Mouse (Mus musculus): ENCODE measurements at regions not wholly inside any gene's neighbourhood (a gene's known extent, or its start where the extent isn't known, plus 50 kb on each side); places are given as distances from the start of the nearest gene placed in this dataset.

DNA sequence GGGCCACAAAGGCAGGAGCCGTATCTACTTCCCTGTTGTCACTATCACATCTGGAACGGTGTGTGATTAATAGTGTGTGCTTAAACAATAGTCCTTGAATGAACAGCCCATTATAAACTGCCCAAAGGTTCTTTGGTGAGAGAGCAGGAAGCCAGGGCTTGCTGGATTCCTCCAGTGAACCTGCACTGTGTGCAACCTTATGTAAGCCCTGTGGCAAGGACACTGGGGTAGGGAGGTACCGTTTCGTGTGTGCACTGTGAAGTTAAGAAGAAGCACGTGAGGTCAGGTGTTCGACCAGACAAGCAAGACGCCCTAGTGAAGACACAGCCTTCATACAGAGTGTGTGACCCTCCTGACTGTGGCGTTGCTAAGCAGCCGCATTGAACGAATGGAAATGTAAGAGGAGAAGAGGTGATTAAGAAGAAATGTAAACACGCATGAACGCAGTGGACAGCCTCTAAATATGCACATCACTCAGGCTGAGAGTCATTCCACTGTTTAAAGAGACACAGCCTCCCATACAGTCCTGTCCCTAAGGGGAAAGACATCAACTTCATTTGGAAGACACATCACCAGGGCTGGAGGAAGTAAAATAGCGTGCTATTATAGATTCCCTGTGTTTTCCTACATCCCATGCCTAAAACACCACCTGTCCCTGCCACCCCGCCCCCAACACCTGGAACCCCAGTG, 472.0 kb upstream of the Gm19410 start:
- Histone ChIP-seq H3K4me1 (no peaks in the 10 kb centered on the region), H3K9me3 (replicated peaks) (no peaks in the 10 kb centered on the region), H3K27ac (replicated peaks) (no peak overlapping the region), H3K9ac (replicated peaks) (no peak overlapping the region), H3K4me3 (replicated peaks) (no peak overlapping the region), H3K27me3 (replicated peaks) (no peaks in the 10 kb centered on the region), H3K4me2 (no peak overlapping the region), H3K36me3 (no peaks in the 10 kb centered on the region)
- 64% methylated on average over 14 of the region's 14 CpGs for WGBS
- no peak for ATAC-seq (ENCODE audit: low FRiP score)

- H3K4me1 ChIP-seq, result peaks cover 9% of the 10 kb centered on the region
- H3K36me3 ChIP-seq, result no peaks in the 10 kb centered on the region
- no peak overlapping the region for H3K4me3 ChIP-seq (replicated peaks)
- ATAC-seq (ENCODE audit: low FRiP score), result no peak
- 62% methylated on average over 6 of the region's 6 CpGs for WGBS
- no peaks in the 10 kb centered on the region for H3K9me3 ChIP-seq (replicated peaks)
- no peak overlapping the region for H3K4me2 ChIP-seq
- no peak overlapping the region for H3K9ac ChIP-seq (replicated peaks)
- no peak overlapping the region for H3K27ac ChIP-seq (replicated peaks)
- H3K27me3 ChIP-seq (replicated peaks), result no peaks in the 10 kb centered on the region
These were observed 468.7 kb upstream of the Gm19410 start for GRCm38 (mm10) chr8:35296936-35297335.

DNA sequence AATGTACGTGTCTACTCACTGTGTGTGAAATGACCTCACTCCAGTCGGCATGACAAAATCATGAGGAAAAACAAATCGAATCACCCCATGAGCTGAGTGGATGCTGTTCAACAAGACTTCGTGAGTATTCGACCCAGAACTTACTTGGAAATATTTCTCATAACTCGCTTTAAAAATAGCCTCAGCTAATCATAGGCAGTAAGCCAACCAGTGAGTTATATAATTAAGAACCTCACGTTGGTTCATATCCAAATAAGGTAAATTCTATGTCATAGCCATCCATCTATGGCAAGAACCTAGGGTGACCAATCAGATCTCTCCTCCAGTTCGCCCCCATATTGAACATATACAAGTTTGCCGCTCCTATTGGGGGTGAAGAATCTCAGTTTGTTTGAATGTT, 466.5 kb upstream of the Gm19410 start:
- no peak for ATAC-seq (ENCODE audit: low FRiP score)
- Histone ChIP-seq H3K36me3 (no peaks in the 10 kb centered on the region), H3K27ac (replicated peaks) (no peak overlapping the region), H3K9me3 (replicated peaks) (no peaks in the 10 kb centered on the region), H3K4me3 (replicated peaks) (no peak overlapping the region), H3K4me1 (peaks cover 9% of the 10 kb centered on the region), H3K27me3 (replicated peaks) (no peaks in the 10 kb centered on the region), H3K4me2 (no peak overlapping the region), H3K9ac (replicated peaks) (no peak overlapping the region)
- WGBS, result 92% methylated on average over 9 of the region's 9 CpGs

GRCm38 (mm10) chr8:35300359-35300758, 465.2 kb upstream of the Gm19410 start:
- no peak for ATAC-seq (ENCODE audit: low FRiP score)
- 63% methylated on average over 3 of the region's 3 CpGs for WGBS

GRCm38 (mm10) chr8:35300881-35301521, 464.6 kb upstream of the Gm19410 start:
- H3K9me3 ChIP-seq (replicated peaks), result 0 out of 2 replicates have a peak, but pooled peaks cover 3% of the 10 kb centered on the region
- H3K4me3 ChIP-seq (replicated peaks), result no peak overlapping the region
- WGBS, result 55% methylated on average over 10 of the region's 10 CpGs
- ATAC-seq (ENCODE audit: low FRiP score), result peak; percentile 80
- no peak overlapping the region for H3K4me2 ChIP-seq
- H3K9ac ChIP-seq (replicated peaks), result no peak overlapping the region
- H3K27ac ChIP-seq (replicated peaks), result no peak overlapping the region
- no peaks in the 10 kb centered on the region for H3K36me3 ChIP-seq
- H3K27me3 ChIP-seq (replicated peaks), result no peaks in the 10 kb centered on the region
- H3K4me1 ChIP-seq, result peaks cover 9% of the 10 kb centered on the region

More at GRCm38 (mm10) chr8:35300359-35300758, 465.2 kb upstream of the Gm19410 start:
- Histone ChIP-seq H3K9me3 (replicated peaks) (0 out of 2 replicates have a peak, but pooled peaks cover 3% of the 10 kb centered on the region), H3K4me3 (replicated peaks) (no peak overlapping the region), H3K9ac (replicated peaks) (no peak overlapping the region), H3K4me2 (no peak overlapping the region), H3K36me3 (no peaks in the 10 kb centered on the region), H3K4me1 (peaks cover 9% of the 10 kb centered on the region), H3K27me3 (replicated peaks) (no peaks in the 10 kb centered on the region), H3K27ac (replicated peaks) (no peak overlapping the region)

- Histone ChIP-seq H3K27me3 (replicated peaks) (no peaks in the 10 kb centered on the region), H3K4me2 (no peak overlapping the region), H3K4me1 (peaks cover 9% of the 10 kb centered on the region), H3K27ac (replicated peaks) (no peak overlapping the region), H3K9ac (replicated peaks) (no peak overlapping the region), H3K9me3 (replicated peaks) (0 out of 2 replicates have a peak, but pooled peaks cover 3% of the 10 kb centered on the region), H3K36me3 (no peaks in the 10 kb centered on the region), H3K4me3 (replicated peaks) (no peak overlapping the region)
- 91% methylated on average over 7 of the region's 7 CpGs for WGBS
- ATAC-seq (ENCODE audit: low FRiP score), result no peak
These were observed 462.7 kb upstream of the Gm19410 start for GRCm38 (mm10) chr8:35302856-35303255.

DNA sequence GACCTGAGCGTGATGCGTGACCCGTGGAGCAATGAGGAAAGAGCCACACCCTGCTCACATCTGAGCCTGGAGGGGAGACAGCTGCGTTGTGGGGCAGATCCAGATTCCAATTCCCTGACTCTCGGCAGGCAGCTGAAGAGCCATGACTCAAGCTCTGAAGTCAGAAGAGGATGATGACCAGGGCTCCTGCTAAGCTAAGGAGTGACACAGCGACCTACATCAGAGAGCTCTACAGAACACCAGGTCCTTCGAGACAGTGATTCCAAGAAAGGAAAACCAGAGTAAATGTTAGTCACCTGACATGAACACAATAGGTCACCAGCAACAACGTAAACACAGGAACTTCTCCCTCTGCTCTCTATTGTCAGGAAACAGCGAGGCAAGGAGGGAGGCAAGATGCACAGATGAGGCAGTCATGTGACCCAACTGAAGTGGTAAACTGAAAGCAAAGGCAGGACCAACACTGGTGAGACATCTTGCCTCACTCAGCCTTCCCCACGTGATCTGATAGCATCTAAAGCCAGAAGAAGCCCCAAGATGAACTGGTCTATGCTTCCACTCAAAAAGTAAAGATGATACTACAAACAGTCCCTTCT, 444.2 kb upstream of the Gm19410 start:
- WGBS, result 83% methylated on average over 10 of the region's 10 CpGs
- Histone ChIP-seq H3K4me1 (no peaks in the 10 kb centered on the region), H3K27ac (replicated peaks) (no peak overlapping the region), H3K36me3 (no peaks in the 10 kb centered on the region), H3K4me2 (no peak overlapping the region), H3K4me3 (replicated peaks) (no peak overlapping the region), H3K27me3 (replicated peaks) (no peaks in the 10 kb centered on the region), H3K9ac (replicated peaks) (no peak overlapping the region), H3K9me3 (replicated peaks) (no peaks in the 10 kb centered on the region)
- no peak for ATAC-seq (ENCODE audit: low FRiP score)

GRCm38 (mm10) chr8:35323180-35323975, 442.2 kb upstream of the Gm19410 start:
- H3K27ac ChIP-seq (replicated peaks), result no peak overlapping the region
- no peak for ATAC-seq (ENCODE audit: low FRiP score)
- H3K27me3 ChIP-seq (replicated peaks), result no peaks in the 10 kb centered on the region
- no peak overlapping the region for H3K9ac ChIP-seq (replicated peaks)
- H3K36me3 ChIP-seq, result no peaks in the 10 kb centered on the region
- WGBS, result 74% methylated on average over 15 of the region's 15 CpGs
- no peaks in the 10 kb centered on the region for H3K4me1 ChIP-seq
- no peaks in the 10 kb centered on the region for H3K9me3 ChIP-seq (replicated peaks)
- H3K4me3 ChIP-seq (replicated peaks), result no peak overlapping the region
- no peak overlapping the region for H3K4me2 ChIP-seq

Measured in neural tube, embryonic 15.5 days (tissue).